Mouse (Mus musculus): ENCODE results near the gene Mtg2. TPM values are rescaled to one million over a fixed set of nuclear protein-coding genes. Genes with fewer than 3 reads are reported as not detected.

The Mtg2 gene
- polyA plus RNA-seq, 1 experiment from 2014 or later, result 34.2 TPM

GRCm38 (mm10) chr2:180133911-180134310 lies 63.5 kb downstream of the Mtg2 start:
- no peaks in the 10 kb centered on the region for H3K27me3 ChIP-seq
- H3K9ac ChIP-seq, result no peak overlapping the region
- no peak overlapping the region for H3K27ac ChIP-seq

GRCm38 (mm10) chr2:180135414-180135813 lies 65.0 kb downstream of the Mtg2 start:
- Histone ChIP-seq H3K4me3 (no peak overlapping the region), H3K36me3 (ENCODE audit: poor library complexity, severe bottlenecking) (peaks cover 30% of the 10 kb centered on the region), H3K9me3 (replicated peaks) (no peaks in the 10 kb centered on the region), H3K27ac (no peak overlapping the region), H3K4me1 (no peaks in the 10 kb centered on the region), H3K27me3 (no peaks in the 10 kb centered on the region), H3K9ac (no peak overlapping the region), H3K4me2 (no peak overlapping the region)
- ATAC-seq, result no peak
- 90% methylated on average over 5 of the region's 5 CpGs for WGBS

More at GRCm38 (mm10) chr2:180133911-180134310, 63.5 kb downstream of the Mtg2 start:
- no peaks in the 10 kb centered on the region for H3K9me3 ChIP-seq (replicated peaks)
- H3K4me1 ChIP-seq, result no peaks in the 10 kb centered on the region
- no peak overlapping the region for H3K4me2 ChIP-seq
- H3K36me3 ChIP-seq (ENCODE audit: poor library complexity, severe bottlenecking), result peaks cover 19% of the 10 kb centered on the region
- ATAC-seq, result no peak
- 91% methylated on average over 3 of the region's 3 CpGs for WGBS
- H3K4me3 ChIP-seq, result no peak overlapping the region

Other genes starting within 250 kb of the Mtg2 start
- gene Taf4, start 93.9 kb upstream of the Mtg2 start, polyA plus RNA-seq (2015; fragmentation: Nextera tagmentation; extraction: Ambion mirVana), result 5.2 and 6.0 TPM in 2 replicates
- 20.4 and 20.6 TPM in 2 replicates for gene Lsm14b, start 45.6 kb upstream of the Mtg2 start, polyA plus RNA-seq (2015; fragmentation: Nextera tagmentation; extraction: Ambion mirVana)
- gene Psma7, start 28.2 kb upstream of the Mtg2 start, polyA plus RNA-seq (2015; fragmentation: Nextera tagmentation; extraction: Ambion mirVana), result 716 and 737 TPM in 2 replicates
- 33.9 and 38.7 TPM in 2 replicates for gene Ss18l1, start 28.1 kb upstream of the Mtg2 start, polyA plus RNA-seq (2015; fragmentation: Nextera tagmentation; extraction: Ambion mirVana)
- gene Hrh3, start 33.9 kb downstream of the Mtg2 start, polyA plus RNA-seq (2015; fragmentation: Nextera tagmentation; extraction: Ambion mirVana), result 2.3 and 2.8 TPM in 2 replicates
- gene Osbpl2, start 48.7 kb downstream of the Mtg2 start, polyA plus RNA-seq (2015; fragmentation: Nextera tagmentation; extraction: Ambion mirVana), result 48.8 and 53.1 TPM in 2 replicates
- 211 and 220 TPM in 2 replicates for gene Adrm1, start 100.9 kb downstream of the Mtg2 start, polyA plus RNA-seq (2015; fragmentation: Nextera tagmentation; extraction: Ambion mirVana)
- gene Lama5, start 155.3 kb downstream of the Mtg2 start, polyA plus RNA-seq (2015; fragmentation: Nextera tagmentation; extraction: Ambion mirVana), result 3.4 and 5.0 TPM in 2 replicates
- 483 and 550 TPM in 2 replicates for gene Rps21, start 186.8 kb downstream of the Mtg2 start, polyA plus RNA-seq (2015; fragmentation: Nextera tagmentation; extraction: Ambion mirVana)
- gene Cables2, start 202.9 kb downstream of the Mtg2 start, polyA plus RNA-seq (2015; fragmentation: Nextera tagmentation; extraction: Ambion mirVana), result 11.0 and 12.7 TPM in 2 replicates
- not detected in 2 replicates for gene Rbbp8nl, start 219.3 kb downstream of the Mtg2 start, polyA plus RNA-seq (2015; fragmentation: Nextera tagmentation; extraction: Ambion mirVana)

Data from forebrain, embryonic 13.5 days (tissue).